Mouse (Mus musculus) R1 (cell line): ENCODE measurements around the gene Ube2j1.

ENCODE experiments used
- DNase-seq: peaks from one replicate; pipeline ENCODE4 v3.0.0-alpha.2; 2018; ENCODE audit warnings: low read depth, low spot score

Gene Ube2j1

GRCm38 (mm10) chr4:33012484-33012883 is 18.7 kb upstream of the Ube2j1 start:
- peak; percentile 56 for DNase-seq

- peak; percentile 88 for DNase-seq
Measured at GRCm38 (mm10) chr4:33018361-33018999, 12.7 kb upstream of the Ube2j1 start.

GRCm38 (mm10) chr4:33024420-33024819 is 6.8 kb upstream of the Ube2j1 start:
- no peak for DNase-seq

GRCm38 (mm10) chr4:33029104-33029503 is 2.1 kb upstream of the Ube2j1 start:
- no peak for DNase-seq

GRCm38 (mm10) chr4:33030264-33031194 is 687 bp upstream of the Ube2j1 start:
- DNase-seq, result peak; percentile 57

- DNase-seq, result no peak
Measured at GRCm38 (mm10) chr4:33032045-33032444, 829 bp downstream of the Ube2j1 start.

- DNase-seq, result no peak
Measured at GRCm38 (mm10) chr4:33033515-33033914, 2.3 kb downstream of the Ube2j1 start.

- no peak for DNase-seq
Measured at GRCm38 (mm10) chr4:33039826-33040225, 8.6 kb downstream of the Ube2j1 start.

- no peak for DNase-seq
Measured at GRCm38 (mm10) chr4:33049601-33050000, 18.4 kb downstream of the Ube2j1 start.

GRCm38 (mm10) chr4:33052055-33052454 is 20.8 kb downstream of the Ube2j1 start:
- DNase-seq, result no peak

- DNase-seq, result peak; percentile 92
Measured at GRCm38 (mm10) chr4:33052650-33053049, 21.4 kb downstream of the Ube2j1 start.

GRCm38 (mm10) chr4:33054426-33054825 is 23.2 kb downstream of the Ube2j1 start:
- DNase-seq, result no peak

- DNase-seq, result no peak
Measured at GRCm38 (mm10) chr4:33056317-33056716, 25.1 kb downstream of the Ube2j1 start.

- no peak for DNase-seq
Measured at GRCm38 (mm10) chr4:33057890-33058687, 26.9 kb downstream of the Ube2j1 start.

- DNase-seq, result no peak
Measured at GRCm38 (mm10) chr4:33061158-33061557, 29.9 kb downstream of the Ube2j1 start.

- DNase-seq, result no peak
Measured at GRCm38 (mm10) chr4:33062981-33063380, 31.8 kb downstream of the Ube2j1 start, which contains the start of gene Gabrr2. Gene Gabrr2 (plus strand): TSS chr4:33062999.

GRCm38 (mm10) chr4:33064986-33065385 is 33.8 kb downstream of the Ube2j1 start:
- DNase-seq, result no peak

- DNase-seq, result peak; percentile 23
Measured at GRCm38 (mm10) chr4:33066223-33066960, 35.2 kb downstream of the Ube2j1 start.

- no peak for DNase-seq
Measured at GRCm38 (mm10) chr4:33067331-33067730, 36.1 kb downstream of the Ube2j1 start.

GRCm38 (mm10) chr4:33067826-33068225 is 36.6 kb downstream of the Ube2j1 start:
- no peak for DNase-seq

GRCm38 (mm10) chr4:33068894-33069293 is 37.7 kb downstream of the Ube2j1 start:
- no peak for DNase-seq
